Mouse (Mus musculus) megakaryocyte, embryonic 14.5 days (primary cell): ENCODE results near the gene Msl1.

Source experiments
- FLI1 ChIP-seq: IDR thresholded peaks from 2 replicates; pipeline ENCODE4 v1.6.1; 2012; ENCODE audit warnings: low read length, inconsistent platforms, mixed read lengths
- GATA1 ChIP-seq: IDR thresholded peaks from 3 replicates; pipeline ENCODE4 v1.6.1; 2012; ENCODE audit warnings: mixed read lengths, low read length, inconsistent platforms, borderline replicate concordance

- TF ChIP-seq GATA1 (no peak), FLI1 (no peak)
Measured at GRCm38 (mm10) chr11:98796515-98797216, 1.4 kb downstream of the Msl1 start.
